Mouse (Mus musculus): ENCODE measurements around the gene Polr1c. TPM values are rescaled to one million over a fixed set of nuclear protein-coding genes. Genes with fewer than 3 reads are reported as not detected.

Polr1c gene
- polyA plus RNA-seq, 1 experiment, result 39.5 TPM

DNA sequence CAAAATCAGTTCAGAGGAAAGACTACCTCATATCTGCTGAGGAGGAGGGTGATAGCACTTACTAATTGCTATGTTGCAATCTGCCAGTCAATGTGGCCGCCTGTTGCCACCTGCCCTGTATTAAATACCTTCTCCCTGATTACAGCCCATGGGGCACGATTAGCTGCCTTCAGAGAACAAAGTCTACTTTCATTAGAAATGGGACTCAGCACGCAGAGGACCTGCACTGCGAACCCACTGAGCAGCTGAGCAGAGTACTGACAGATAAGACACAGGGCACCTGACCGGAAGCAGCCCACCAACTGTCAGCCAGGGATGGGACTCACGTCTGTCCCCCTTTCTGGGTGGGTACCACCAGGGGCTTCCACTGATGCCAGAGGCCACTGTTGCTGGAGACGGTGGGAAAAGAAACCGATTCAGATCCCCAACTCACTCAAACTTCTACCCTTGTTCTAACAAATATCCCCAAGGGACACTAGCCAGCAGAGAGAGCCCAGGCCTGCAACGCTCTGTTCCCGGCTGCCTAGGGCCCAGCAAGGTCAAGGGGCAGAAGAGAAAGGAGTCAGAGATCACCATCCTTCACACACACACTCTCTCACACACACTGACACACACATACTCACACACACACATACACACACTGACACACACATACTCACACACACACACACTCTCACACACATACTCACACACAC is 20.3 kb upstream of the Polr1c start:
- 77% methylated on average over 10 of the region's 10 CpGs for WGBS
- DNase-seq, result no peak
- H3K4me1 ChIP-seq (ENCODE audit: control insufficient read depth, insufficient read depth, low read length), result no peaks in the 10 kb centered on the region
- no peak overlapping the region for H3K4me3 ChIP-seq (replicated peaks; ENCODE audit: extremely low read depth, low read depth, low read length)
- TF ChIP-seq POLR2A (IDR thresholded peaks at IDR 0.05; ENCODE audit: borderline replicate concordance, extremely low read depth, low read depth, low read length), result no peak
- no peak for TF ChIP-seq CTCF (IDR thresholded peaks at IDR 0.05; ENCODE audit: insufficient read depth, low read length)

DNA sequence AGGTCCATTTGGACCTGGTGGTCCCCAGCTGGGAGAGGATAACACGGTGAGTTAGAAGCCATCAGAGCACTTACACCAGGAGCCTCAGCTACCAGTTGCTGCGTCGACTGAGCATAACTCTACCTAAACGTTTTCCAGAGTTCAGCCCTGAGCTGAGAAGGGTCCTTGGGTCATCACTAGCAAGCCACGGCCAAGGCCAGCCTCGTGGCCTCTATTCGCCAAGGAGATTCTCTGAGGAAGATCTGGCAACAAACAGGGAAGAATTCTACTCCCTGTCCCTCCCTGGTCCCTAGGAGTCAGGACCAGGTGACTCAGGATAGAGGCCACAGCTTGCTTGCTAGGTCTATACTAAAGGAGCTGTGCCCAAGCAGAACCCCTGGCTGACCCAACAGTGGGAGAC is 19.7 kb upstream of the Polr1c start:
- no peak overlapping the region for H3K4me3 ChIP-seq (replicated peaks; ENCODE audit: extremely low read depth, low read depth, low read length)
- TF ChIP-seq CTCF (IDR thresholded peaks at IDR 0.05; ENCODE audit: insufficient read depth, low read length) (no peak), POLR2A (IDR thresholded peaks at IDR 0.05; ENCODE audit: borderline replicate concordance, extremely low read depth, low read depth, low read length) (no peak)
- no peak for DNase-seq
- H3K4me1 ChIP-seq (ENCODE audit: control insufficient read depth, insufficient read depth, low read length), result no peaks in the 10 kb centered on the region
- WGBS, result 83% methylated on average over 7 of the region's 7 CpGs

DNA sequence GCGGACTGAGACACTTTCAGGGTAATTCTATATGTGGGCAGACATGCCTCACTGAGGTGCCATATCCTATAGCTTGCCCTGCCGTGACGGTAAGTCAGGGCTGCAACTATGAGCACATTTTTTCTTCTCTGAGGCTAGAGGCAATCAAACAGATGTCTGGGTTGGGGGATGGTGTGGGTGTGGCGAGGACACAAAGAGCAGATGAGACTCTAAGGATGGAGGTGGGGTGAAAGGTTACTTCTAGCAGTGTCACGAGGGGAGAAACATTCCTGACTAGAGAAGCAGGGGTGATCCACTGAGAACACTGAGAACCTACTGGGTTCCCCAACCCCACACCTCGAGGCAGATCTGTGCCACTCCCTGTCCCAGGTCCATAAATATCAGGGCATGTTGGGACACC is 19.1 kb upstream of the Polr1c start:
- WGBS, result 67% methylated on average over 6 of the region's 6 CpGs
- DNase-seq, result no peak
- H3K4me3 ChIP-seq (replicated peaks; ENCODE audit: extremely low read depth, low read depth, low read length), result no peak overlapping the region
- TF ChIP-seq CTCF (IDR thresholded peaks at IDR 0.05; ENCODE audit: insufficient read depth, low read length) (no peak), POLR2A (IDR thresholded peaks at IDR 0.05; ENCODE audit: borderline replicate concordance, extremely low read depth, low read depth, low read length) (no peak)
- no peaks in the 10 kb centered on the region for H3K4me1 ChIP-seq (ENCODE audit: control insufficient read depth, insufficient read depth, low read length)

DNA sequence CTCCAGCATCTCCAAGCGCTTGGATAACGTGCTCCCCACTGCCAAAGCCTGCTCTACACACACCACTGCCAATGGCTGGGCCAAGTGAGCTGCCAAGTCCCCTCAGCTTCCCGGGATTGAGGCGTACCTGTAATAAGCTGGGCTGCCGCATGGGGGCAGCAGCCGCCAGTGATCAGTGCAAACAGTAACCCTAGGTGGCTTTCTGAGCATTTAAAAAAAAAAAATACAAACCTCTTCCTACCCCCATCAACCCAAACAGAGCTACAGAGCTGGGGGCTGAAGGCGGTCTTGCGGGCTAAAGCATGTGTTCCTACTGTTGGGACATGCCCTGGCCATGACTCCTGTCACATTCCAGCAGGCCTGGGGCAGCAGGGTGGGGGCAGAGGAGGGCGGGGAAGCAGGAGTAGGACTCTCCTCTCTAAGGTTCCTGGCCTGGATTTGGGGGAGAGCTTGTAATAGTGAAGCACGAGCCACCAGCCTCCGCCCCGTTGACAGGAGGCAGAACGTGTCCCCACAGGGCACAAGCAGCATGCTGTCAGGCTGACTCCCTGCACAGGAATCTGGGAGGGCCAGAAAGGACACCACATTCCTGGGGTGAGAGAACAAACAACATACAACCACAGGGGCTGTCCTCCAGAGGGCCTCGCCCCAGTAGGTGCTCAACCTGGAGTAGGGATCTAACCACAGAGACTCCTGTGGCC is 18.2 kb upstream of the Polr1c start:
- Histone ChIP-seq H3K4me3 (replicated peaks; ENCODE audit: extremely low read depth, low read depth, low read length) (no peak overlapping the region), H3K4me1 (ENCODE audit: control insufficient read depth, insufficient read depth, low read length) (no peaks in the 10 kb centered on the region)
- DNase-seq, result peak; percentile 79
- 18% methylated on average over 14 of the region's 14 CpGs for WGBS
- no peak for TF ChIP-seq POLR2A (IDR thresholded peaks at IDR 0.05; ENCODE audit: borderline replicate concordance, extremely low read depth, low read depth, low read length)
- peak; percentile 85 for TF ChIP-seq CTCF (IDR thresholded peaks at IDR 0.05; ENCODE audit: insufficient read depth, low read length)

DNA sequence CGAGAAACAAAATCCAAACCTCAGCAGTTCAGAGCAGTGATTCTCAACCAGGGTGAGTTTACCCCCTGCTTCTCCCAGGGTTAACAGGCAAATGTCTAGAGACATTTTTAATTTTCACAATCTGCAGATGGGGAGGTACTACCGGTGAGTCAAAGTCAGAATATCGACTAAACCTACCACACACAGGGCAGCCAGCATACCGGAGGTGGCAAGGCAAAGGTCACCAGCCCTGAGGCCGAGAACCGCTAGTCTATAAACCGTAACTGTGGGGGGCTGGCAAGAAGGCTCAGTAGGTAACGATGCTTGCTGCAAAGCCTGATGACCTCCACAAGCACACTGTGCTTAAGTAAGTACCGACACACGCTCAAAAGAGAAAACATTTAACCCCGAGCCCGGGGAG is 17.6 kb upstream of the Polr1c start:
- H3K4me3 ChIP-seq (replicated peaks; ENCODE audit: extremely low read depth, low read depth, low read length), result no peak overlapping the region
- WGBS, result 76% methylated on average over 12 of the region's 12 CpGs
- no peaks in the 10 kb centered on the region for H3K4me1 ChIP-seq (ENCODE audit: control insufficient read depth, insufficient read depth, low read length)
- no peak for DNase-seq
- TF ChIP-seq POLR2A (IDR thresholded peaks at IDR 0.05; ENCODE audit: borderline replicate concordance, extremely low read depth, low read depth, low read length), result no peak
- no peak for TF ChIP-seq CTCF (IDR thresholded peaks at IDR 0.05; ENCODE audit: insufficient read depth, low read length)

DNA sequence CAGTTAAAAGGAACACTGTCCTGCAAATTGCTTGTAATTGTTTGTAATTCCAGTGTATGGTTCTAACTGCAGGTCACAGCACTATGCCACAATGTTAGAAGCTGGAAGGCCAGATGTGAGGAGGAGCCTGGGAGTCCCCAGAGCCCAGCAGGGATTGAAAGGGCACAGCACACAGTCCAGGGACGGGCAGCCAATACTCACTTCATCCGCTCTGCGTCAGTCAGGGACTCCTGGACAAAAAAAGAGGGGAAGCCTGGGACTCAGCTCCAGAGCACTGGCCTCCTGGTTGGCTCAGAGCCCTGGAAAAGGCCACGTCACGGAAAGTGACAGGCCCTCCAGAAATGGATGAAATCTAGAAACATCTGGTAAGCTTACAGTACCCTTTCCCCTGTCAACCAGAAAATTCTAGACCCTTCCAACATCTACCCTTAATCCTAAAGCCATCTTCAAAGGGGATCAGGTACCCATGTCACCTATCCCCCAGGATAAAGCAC is 14.4 kb upstream of the Polr1c start:
- DNase-seq, result no peak
- Histone ChIP-seq H3K4me3 (replicated peaks; ENCODE audit: extremely low read depth, low read depth, low read length) (no peak overlapping the region), H3K4me1 (ENCODE audit: control insufficient read depth, insufficient read depth, low read length) (no peaks in the 10 kb centered on the region)
- TF ChIP-seq CTCF (IDR thresholded peaks at IDR 0.05; ENCODE audit: insufficient read depth, low read length) (no peak), POLR2A (IDR thresholded peaks at IDR 0.05; ENCODE audit: borderline replicate concordance, extremely low read depth, low read depth, low read length) (no peak)
- 79% methylated on average over 5 of the region's 5 CpGs for WGBS

DNA sequence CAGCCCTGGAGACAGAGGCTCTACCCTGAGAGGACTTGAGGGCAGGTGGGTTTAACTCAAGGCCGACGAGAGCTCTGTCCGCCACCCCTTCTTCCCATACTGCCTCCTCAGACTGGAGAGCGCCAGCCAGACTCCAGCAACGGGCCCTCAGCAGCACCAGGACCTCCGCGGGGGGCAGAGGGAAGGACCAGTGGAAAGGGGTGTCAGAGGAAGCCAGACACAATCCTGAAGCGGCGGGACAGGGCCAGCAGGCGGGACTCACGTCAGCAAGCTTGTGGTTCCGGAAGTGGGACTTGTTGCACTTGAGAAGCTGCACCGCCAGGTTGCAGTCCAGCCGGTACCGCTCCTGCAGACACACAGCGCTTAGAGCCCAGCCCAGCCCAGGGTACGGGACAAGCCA is 11.8 kb upstream of the Polr1c start:
- TF ChIP-seq POLR2A (IDR thresholded peaks at IDR 0.05; ENCODE audit: borderline replicate concordance, extremely low read depth, low read depth, low read length) (no peak), CTCF (IDR thresholded peaks at IDR 0.05; ENCODE audit: insufficient read depth, low read length) (no peak)
- WGBS, result 83% methylated on average over 17 of the region's 17 CpGs
- Histone ChIP-seq H3K4me3 (replicated peaks; ENCODE audit: extremely low read depth, low read depth, low read length) (no peak overlapping the region), H3K4me1 (ENCODE audit: control insufficient read depth, insufficient read depth, low read length) (no peaks in the 10 kb centered on the region)
- DNase-seq, result no peak

DNA sequence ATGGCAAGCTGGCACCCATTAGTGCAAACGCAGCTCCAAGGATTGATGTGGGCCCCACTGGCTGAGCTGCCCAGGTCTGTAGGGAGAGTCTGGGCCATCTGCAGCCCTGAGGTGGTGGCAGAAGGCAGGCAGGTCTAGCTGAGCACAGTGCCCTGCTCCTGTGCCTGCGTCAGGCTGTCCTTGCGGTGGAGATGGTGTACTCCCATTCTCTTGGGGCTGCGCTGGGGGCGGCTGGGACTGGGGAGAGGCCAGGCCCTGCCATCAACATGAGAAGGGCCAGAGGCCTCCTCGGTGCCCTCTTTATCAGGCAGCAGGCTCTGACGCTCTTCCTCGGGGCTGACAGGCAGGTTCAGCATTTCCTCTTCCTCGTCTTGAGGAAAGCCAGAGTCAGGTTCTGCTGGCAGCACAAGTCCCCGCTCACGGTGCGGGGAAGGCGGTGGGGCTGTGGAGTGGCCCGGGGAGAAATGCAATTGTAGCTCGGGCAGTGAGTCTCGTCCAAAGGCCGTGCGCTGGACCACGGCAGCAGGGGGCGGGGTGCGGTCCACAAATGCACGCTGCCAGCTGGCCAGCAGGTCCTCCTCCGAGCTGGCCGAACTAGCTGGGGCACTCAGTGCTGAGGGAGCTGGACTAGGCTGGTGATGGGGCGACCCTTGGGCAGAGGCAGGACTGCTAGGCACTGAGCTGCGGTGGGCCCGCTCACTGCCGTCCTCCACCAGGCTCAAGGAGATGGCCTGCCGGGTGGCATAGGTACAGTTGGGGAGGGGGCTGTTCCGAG is 10.6 kb upstream of the Polr1c start:
- no peak for DNase-seq
- TF ChIP-seq POLR2A (IDR thresholded peaks at IDR 0.05; ENCODE audit: borderline replicate concordance, extremely low read depth, low read depth, low read length) (no peak), CTCF (IDR thresholded peaks at IDR 0.05; ENCODE audit: insufficient read depth, low read length) (no peak)
- H3K4me1 ChIP-seq (ENCODE audit: control insufficient read depth, insufficient read depth, low read length), result peaks cover 5% of the 10 kb centered on the region
- H3K4me3 ChIP-seq (replicated peaks; ENCODE audit: extremely low read depth, low read depth, low read length), result no peak overlapping the region
- 75% methylated on average over 30 of the region's 30 CpGs for WGBS

DNA sequence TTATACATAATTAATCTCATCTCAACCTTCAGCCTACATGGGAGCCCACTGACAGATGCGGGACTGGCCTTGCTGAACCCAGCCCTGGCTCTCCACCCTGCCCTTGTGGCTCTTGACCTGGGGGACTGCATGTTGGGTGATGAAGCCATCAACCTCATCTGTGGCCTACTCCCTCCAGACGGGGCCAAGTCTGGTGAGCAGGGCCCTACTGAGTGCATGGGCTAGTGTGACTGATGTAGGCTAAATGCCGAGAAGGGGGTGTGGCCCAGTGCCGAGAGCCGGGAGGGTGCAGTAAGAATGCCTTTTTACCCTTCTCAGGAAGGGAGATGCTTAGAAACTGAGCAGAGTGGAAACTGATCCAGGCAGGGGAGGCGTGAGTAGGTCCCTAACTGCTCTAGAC is 7.3 kb upstream of the Polr1c start:
- TF ChIP-seq CTCF (IDR thresholded peaks at IDR 0.05; ENCODE audit: insufficient read depth, low read length) (no peak), POLR2A (IDR thresholded peaks at IDR 0.05; ENCODE audit: borderline replicate concordance, extremely low read depth, low read depth, low read length) (no peak)
- WGBS, result 27% methylated on average over 6 of the region's 6 CpGs
- Histone ChIP-seq H3K4me3 (replicated peaks; ENCODE audit: extremely low read depth, low read depth, low read length) (no peak overlapping the region), H3K4me1 (ENCODE audit: control insufficient read depth, insufficient read depth, low read length) (peaks cover 7% of the 10 kb centered on the region)
- no peak for DNase-seq
